Mouse (Mus musculus) heart, embryonic 16.5 days (tissue): Measurements from ENCODE around the gene Gtf2ird2. TPM values are rescaled to one million over a fixed set of nuclear protein-coding genes. Genes with fewer than 3 reads are reported as not detected.

Experiments
- ATAC-seq: fragments of 200-750 bp; cut with Nextera tagmentation; replicated peaks from 2 replicates; pipeline ENCODE4 v1.8.0; 2017; ENCODE audit warnings: moderate number of reproducible peaks; ENCODE audit not compliant: insufficient read depth, low FRiP score; ENCODE audit errors: extremely low read depth
- H3K27ac ChIP-seq: fragments of 300-500 bp; sonication (generic); 2 replicates; pipeline ENCODE4 v1.5.1; 2014; ENCODE audit warnings: mild to moderate bottlenecking, low read length, control low read depth, moderate library complexity
- H3K27me3 ChIP-seq: fragments of 300-500 bp; sonication (generic); 2 replicates; pipeline ENCODE4 v1.6.1; 2014; ENCODE audit warnings: low read length, mixed read lengths; ENCODE audit not compliant: control insufficient read depth, insufficient read depth
- H3K36me3 ChIP-seq: fragments of 300-500 bp; sonication (generic); 2 replicates; pipeline ENCODE4 v1.6.1; 2014; ENCODE audit not compliant: control insufficient read depth, insufficient read depth
- H3K4me1 ChIP-seq: fragments of 300-500 bp; sonication (generic); 2 replicates; pipeline ENCODE4 v1.6.1; 2014; ENCODE audit warnings: low read length, mixed read lengths; ENCODE audit not compliant: control insufficient read depth, insufficient read depth
- H3K4me2 ChIP-seq: fragments of 300-500 bp; sonication (generic); 2 replicates; pipeline ENCODE4 v1.6.1; 2014; ENCODE audit warnings: low read depth, mild to moderate bottlenecking, control low read depth, low read length
- H3K4me3 ChIP-seq: fragments of 300-500 bp; sonication (generic); 2 replicates; pipeline ENCODE4 v1.5.1; 2014; ENCODE audit warnings: mild to moderate bottlenecking, control low read depth, low read length
- H3K9ac ChIP-seq: fragments of 300-500 bp; sonication (generic); 2 replicates; pipeline ENCODE4 v1.6.1; 2014; ENCODE audit warnings: low read length, control low read depth
- H3K9me3 ChIP-seq: fragments of 300-500 bp; sonication (generic); replicated peaks from 2 replicates; pipeline ENCODE4 v1.6.1; 2016; ENCODE audit warnings: low read length; ENCODE audit not compliant: control insufficient read depth
- WGBS: fragments of 180-500 bp; shearing (Covaris S2); extraction: QIAGEN DNeasy Blood & Tissue Kit; methylation state at CpG from one replicate; pipeline ENCODE4 v1.1.7; 2014; 5-methylcytosine and 5-hydroxymethylcytosine counted together
- polyA plus RNA-seq: library from polyadenylated mRNA; unstranded; fragments of >200 nt; fragmentation: Nextera tagmentation; extraction: Ambion mirVana; gene quantifications from 2 replicates; pipeline ENCODE4 v1.2.1, GENCODE M21; 2015

Gene Gtf2ird2
- polyA plus RNA-seq, 1 experiment from 2014 or later, result 5.0 TPM

DNA sequence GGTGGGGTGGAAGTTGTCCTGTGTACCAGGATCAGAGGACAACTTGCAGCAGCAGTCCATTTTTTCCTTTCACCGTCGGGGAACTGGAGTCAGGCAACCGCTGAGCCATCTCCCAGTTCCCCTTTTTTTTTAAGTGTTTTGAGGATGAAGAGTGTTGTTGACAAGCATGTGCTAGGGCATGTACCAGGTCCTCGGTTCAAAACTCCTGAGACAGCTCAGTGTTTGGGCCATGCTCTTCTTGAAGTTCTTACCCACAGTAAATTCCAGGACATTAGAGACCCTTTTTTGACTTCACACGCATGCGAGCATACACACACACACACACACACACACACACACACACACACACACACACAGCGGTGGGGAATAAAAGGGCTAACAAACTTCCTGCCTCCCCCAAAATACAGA, 49.4 kb downstream of the Gtf2ird2 start:
- Histone ChIP-seq H3K9ac (no peak overlapping the region), H3K4me2 (no peak overlapping the region), H3K9me3 (no peaks in the 10 kb centered on the region), H3K36me3 (peaks cover 23% of the 10 kb centered on the region), H3K4me1 (peaks cover 41% of the 10 kb centered on the region), H3K27ac (peak overlapping the region; percentile 33; the same call in 1 of the 2 replicates), H3K27me3 (no peaks in the 10 kb centered on the region), H3K4me3 (no peak overlapping the region)
- ATAC-seq, result no peak
- 48% methylated on average over 7 of the region's 7 CpGs for WGBS

DNA sequence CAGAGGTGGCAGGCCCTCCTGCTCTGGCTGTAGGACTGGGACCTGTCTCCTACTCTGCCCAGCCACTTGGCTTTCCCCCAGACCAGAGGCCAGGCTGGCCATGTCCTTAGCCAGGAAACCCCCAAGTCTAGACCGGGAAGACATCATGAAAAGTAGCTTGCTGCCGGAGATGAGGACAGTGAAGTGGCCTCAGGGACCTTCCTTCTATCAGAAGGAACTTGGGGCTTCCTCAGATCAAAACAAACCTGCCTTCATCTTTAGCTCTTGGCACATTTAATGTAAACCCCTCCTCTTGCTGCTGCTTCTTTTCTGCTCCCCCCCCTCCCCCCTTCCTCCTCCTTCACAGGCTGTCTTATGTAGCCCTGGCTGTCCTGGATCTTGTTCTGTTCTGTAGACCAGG, 50.4 kb downstream of the Gtf2ird2 start:
- WGBS, result 29% methylated on average over 2 of the region's 2 CpGs
- no peaks in the 10 kb centered on the region for H3K27me3 ChIP-seq
- no peak for ATAC-seq
- peaks cover 39% of the 10 kb centered on the region for H3K4me1 ChIP-seq
- no peak overlapping the region for H3K4me3 ChIP-seq
- H3K36me3 ChIP-seq, result peaks cover 32% of the 10 kb centered on the region
- H3K9me3 ChIP-seq, result no peaks in the 10 kb centered on the region
- H3K27ac ChIP-seq, result peak overlapping the region; percentile 49; the same call in 1 of the 2 replicates
- H3K4me2 ChIP-seq, result no peak overlapping the region
- no peak overlapping the region for H3K9ac ChIP-seq

DNA sequence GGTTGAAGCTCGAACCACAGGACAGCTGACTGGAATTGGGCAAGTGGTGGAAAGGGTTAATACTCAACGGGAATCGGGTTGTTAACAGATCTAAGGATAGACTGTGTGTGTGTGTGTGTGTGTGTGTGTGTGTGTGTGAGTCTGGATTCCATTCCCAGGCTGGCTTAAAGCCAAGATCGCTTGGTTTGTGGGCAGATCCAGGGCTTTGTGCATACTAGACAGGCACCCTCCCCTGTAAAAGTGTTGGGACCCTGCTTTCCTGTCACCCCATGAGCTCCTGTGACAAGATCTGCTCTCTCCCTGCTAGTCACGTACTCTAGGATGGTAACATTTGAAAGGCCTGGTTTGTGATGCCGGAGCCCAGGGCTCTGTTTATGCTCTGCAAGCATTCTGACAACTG, 51.3 kb downstream of the Gtf2ird2 start:
- no peak overlapping the region for H3K4me2 ChIP-seq
- peak overlapping the region; percentile 26 for H3K9ac ChIP-seq
- WGBS, result 22% methylated on average over 6 of the region's 6 CpGs
- H3K9me3 ChIP-seq, result no peaks in the 10 kb centered on the region
- H3K27me3 ChIP-seq, result no peaks in the 10 kb centered on the region
- H3K36me3 ChIP-seq, result peaks cover 42% of the 10 kb centered on the region
- peak overlapping the region; percentile 59 for H3K27ac ChIP-seq
- no peak overlapping the region for H3K4me3 ChIP-seq
- no peak for ATAC-seq
- H3K4me1 ChIP-seq, result peaks cover 39% of the 10 kb centered on the region

DNA sequence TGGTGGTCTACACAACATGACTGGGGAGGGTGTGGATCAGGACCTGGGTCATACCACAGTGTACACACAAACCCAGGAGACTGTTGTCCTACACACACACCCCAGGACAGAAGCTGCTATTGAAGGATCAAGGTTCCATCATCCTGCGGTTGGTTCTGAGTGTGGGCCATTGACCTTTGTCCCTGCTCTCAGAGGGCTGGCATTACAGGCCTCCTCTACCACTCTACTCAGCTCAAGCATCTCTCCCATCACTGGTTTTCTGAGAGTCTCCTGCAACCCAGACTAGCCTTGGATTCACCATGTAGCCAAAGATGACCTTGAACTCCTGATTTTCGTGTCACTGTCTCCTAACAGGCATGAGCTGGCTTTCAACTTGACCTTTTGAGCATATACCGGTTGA, 52.4 kb downstream of the Gtf2ird2 start:
- no peak for ATAC-seq
- Histone ChIP-seq H3K36me3 (peaks cover 53% of the 10 kb centered on the region), H3K4me1 (peaks cover 39% of the 10 kb centered on the region), H3K4me3 (no peak overlapping the region), H3K4me2 (no peak overlapping the region), H3K9me3 (no peaks in the 10 kb centered on the region), H3K27ac (peak overlapping the region; percentile 27; the same call in 1 of the 2 replicates), H3K27me3 (no peaks in the 10 kb centered on the region), H3K9ac (peak overlapping the region; percentile 26; the same call in 1 of the 2 replicates)
- WGBS, result 78% methylated on average over 3 of the region's 3 CpGs

DNA sequence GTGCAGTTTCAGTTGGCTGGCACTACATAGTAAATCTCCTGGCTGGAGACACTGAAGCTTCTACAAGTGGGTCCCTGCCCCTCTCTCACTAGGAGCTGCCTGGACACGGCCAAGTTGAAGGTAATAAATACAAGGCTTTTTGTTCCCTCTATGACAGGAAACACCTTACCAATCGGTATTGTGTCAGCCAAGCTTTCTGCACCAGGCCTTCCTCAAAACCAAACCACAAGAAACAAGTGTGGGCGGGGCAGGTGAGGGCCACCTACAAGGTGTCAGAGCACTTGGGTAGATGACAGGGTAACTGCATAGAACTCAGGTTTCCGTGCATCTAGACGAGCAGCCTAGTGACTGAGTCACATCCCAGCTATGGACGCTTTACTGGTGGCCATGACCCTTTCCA, 53.0 kb downstream of the Gtf2ird2 start:
- WGBS, result 73% methylated on average over 6 of the region's 6 CpGs
- Histone ChIP-seq H3K9ac (no peak overlapping the region), H3K36me3 (peaks cover 58% of the 10 kb centered on the region), H3K4me1 (peaks cover 39% of the 10 kb centered on the region), H3K4me3 (no peak overlapping the region), H3K9me3 (no peaks in the 10 kb centered on the region), H3K4me2 (no peak overlapping the region), H3K27ac (peak overlapping the region; percentile 27; the same call in 1 of the 2 replicates), H3K27me3 (no peaks in the 10 kb centered on the region)
- ATAC-seq, result no peak

DNA sequence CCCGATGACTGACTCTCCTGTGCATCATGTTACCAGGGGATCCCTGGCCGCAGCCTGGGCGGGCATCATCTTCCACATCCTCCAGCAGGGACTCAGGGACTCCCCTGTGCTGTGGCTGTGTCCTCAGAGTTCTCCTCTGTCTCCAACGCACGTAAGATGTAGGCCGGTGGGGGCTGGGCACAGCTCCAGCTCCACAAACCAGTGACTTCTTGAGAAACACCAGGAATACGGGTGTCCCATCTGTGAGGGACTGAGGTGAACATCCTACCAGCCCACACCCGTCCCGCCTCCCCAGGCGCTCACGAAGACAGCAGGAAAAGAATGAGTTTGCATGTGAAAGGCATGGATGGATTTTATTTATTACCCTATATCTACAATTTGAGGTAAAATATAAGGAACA, 53.7 kb downstream of the Gtf2ird2 start:
- H3K9ac ChIP-seq, result no peak overlapping the region
- H3K9me3 ChIP-seq, result no peaks in the 10 kb centered on the region
- WGBS, result 89% methylated on average over 11 of the region's 11 CpGs
- no peak overlapping the region for H3K4me3 ChIP-seq
- H3K27me3 ChIP-seq, result no peaks in the 10 kb centered on the region
- no peak overlapping the region for H3K4me2 ChIP-seq
- H3K36me3 ChIP-seq, result peaks cover 66% of the 10 kb centered on the region
- no peak for ATAC-seq
- H3K27ac ChIP-seq, result no peak overlapping the region
- peaks cover 33% of the 10 kb centered on the region for H3K4me1 ChIP-seq

DNA sequence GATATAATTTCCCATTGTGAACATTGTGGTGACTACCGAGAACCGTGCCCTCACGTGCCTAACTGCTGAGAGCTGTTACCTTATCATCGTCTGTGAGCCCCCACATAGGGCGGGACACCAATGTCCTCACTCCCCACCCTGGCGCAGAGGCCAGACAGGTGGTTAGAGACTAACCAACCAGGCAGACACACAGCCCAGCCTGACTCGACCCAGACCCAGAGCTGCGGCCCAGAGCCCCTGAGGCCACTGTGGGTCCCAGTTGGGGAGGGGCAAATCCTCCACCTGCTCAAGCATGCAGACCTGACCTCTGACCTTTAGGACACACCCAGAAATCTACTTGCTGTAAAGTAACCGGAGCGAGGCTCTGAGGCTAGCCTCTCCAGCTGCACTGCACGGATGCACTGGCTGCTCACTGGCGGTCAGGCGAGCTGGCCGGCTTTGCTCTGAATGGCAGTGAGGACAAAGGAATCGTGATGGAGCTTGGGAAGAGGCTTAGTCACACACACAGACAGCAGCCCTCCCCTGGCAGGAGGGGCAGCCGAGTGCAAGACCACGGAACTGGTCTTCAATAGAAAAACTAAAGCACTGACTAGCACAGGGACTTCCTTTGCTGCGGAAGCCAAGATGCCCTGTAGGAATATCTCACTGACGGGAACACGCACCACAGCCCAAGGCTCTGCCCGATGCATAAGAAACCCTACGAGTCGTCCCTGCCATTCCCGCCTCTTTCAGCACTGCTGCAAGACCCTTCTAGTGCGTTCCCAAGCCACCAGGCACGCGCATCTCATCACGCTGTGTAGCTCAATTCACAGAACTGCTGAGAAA, 54.3 kb downstream of the Gtf2ird2 start:
- no peak for ATAC-seq
- 89% methylated on average over 28 of the region's 28 CpGs for WGBS

DNA sequence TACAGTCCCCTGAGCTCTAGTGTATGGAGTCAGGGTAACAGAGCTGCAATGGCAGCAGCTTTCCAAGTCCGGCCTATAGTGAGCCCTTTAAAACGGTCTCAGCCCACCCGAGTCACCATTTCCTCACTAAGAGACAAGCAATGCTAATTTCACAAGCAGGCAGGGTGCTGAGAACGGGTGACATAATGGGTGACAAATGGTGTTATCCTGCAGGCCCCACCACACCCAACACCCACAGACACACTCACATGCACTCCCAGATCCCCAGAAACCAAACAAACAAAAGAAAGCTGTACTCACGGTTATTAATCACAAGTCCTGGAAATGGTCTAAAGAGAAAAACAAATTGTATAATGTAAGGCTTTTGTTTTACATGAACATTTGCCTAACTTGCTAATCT, 58.0 kb downstream of the Gtf2ird2 start:
- H3K4me3 ChIP-seq, result no peak overlapping the region
- 77% methylated on average over 5 of the region's 5 CpGs for WGBS
- H3K9me3 ChIP-seq, result no peaks in the 10 kb centered on the region
- H3K27ac ChIP-seq, result no peak overlapping the region
- no peaks in the 10 kb centered on the region for H3K4me1 ChIP-seq
- no peak overlapping the region for H3K4me2 ChIP-seq
- H3K9ac ChIP-seq, result no peak overlapping the region
- peaks cover 97% of the 10 kb centered on the region for H3K36me3 ChIP-seq
- ATAC-seq, result no peak
- no peaks in the 10 kb centered on the region for H3K27me3 ChIP-seq

More for the DNA sequence above, 54.3 kb downstream of the Gtf2ird2 start:
- no peak overlapping the region for H3K27ac ChIP-seq
- peaks cover 72% of the 10 kb centered on the region for H3K36me3 ChIP-seq
- H3K9me3 ChIP-seq, result no peaks in the 10 kb centered on the region
- H3K27me3 ChIP-seq, result no peaks in the 10 kb centered on the region
- H3K9ac ChIP-seq, result no peak overlapping the region
- H3K4me3 ChIP-seq, result no peak overlapping the region
- no peak overlapping the region for H3K4me2 ChIP-seq
- peaks cover 28% of the 10 kb centered on the region for H3K4me1 ChIP-seq

DNA sequence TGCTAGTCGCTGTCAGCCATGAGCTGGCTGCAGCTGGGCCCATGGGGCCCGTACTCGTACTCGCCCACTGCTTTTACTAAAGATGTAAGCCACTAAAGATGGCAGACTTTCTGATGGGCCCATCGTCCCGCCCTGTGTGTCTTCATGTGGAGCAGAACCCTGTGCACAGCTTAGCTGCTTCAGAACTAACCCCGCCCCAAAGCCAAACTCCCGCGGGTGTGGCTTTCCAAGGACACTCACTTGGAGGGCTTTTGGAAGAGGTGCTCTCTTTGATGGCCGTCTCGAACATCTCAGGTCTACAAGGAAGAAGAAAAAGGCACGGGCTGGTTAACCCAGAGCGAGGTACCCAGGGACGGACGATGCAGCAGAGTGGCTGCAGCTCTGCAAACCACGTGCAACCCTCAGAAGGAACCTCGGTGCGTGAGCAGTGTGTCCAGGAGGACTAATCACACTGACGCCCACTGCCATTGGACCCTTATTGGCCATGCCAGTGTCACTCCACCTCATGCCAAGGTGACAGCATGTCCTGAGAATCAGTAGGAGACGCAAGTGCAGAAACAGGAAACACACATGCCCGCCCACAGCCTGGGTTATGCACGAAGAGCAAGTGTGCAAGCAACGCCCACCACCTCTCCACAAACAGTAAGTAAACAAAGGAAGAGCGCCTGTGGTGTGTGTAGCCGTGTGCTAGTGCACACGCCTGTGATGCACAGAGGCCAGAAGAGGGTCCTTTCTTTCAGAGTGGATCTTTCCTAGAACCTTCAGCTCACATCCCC, 60.0 kb downstream of the Gtf2ird2 start:
- no peaks in the 10 kb centered on the region for H3K27me3 ChIP-seq
- 0 out of 2 replicates have a peak, but pooled peaks have one; percentile 10 for ATAC-seq
- H3K4me3 ChIP-seq, result no peak overlapping the region
- peaks cover 100% of the 10 kb centered on the region for H3K36me3 ChIP-seq
- H3K9ac ChIP-seq, result no peak overlapping the region
- H3K4me1 ChIP-seq, result no peaks in the 10 kb centered on the region
- H3K27ac ChIP-seq, result no peak overlapping the region
- no peak overlapping the region for H3K4me2 ChIP-seq
- H3K9me3 ChIP-seq, result no peaks in the 10 kb centered on the region
- 89% methylated on average over 26 of the region's 26 CpGs for WGBS
